Mouse (Mus musculus): ENCODE results near the gene 5830411N06Rik. TPM values are rescaled to one million over a fixed set of nuclear protein-coding genes. Genes with fewer than 3 reads are reported as not detected.

The 5830411N06Rik gene
- polyA plus RNA-seq, 1 experiment: not detected

DNA sequence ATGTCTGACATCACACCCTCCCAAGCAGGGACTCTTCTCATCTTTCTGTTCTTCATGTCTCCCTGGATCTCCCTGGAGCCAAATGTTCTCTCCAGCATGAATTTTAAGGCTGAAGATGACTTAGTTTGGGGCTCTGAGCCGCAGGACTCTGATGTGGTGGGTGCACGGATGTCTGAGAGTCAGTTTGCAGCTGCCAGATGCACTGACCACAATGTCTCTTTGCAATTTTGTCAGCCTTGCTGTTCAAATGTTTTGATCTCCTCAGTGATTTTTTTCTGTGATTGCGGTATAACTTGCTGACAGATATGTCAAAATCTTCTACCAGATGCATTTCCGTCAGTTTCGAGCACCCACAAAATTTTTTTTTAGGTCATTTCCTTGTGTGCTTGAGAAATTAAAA is 33.2 kb upstream of the 5830411N06Rik start:
- H3K36me3 ChIP-seq (ENCODE audit: control insufficient read depth, insufficient read depth): no peaks in the 10 kb centered on the region
- no peaks in the 10 kb centered on the region for H3K79me3 ChIP-seq (ENCODE audit: low read depth)
- no peak overlapping the region for H3ac ChIP-seq (ENCODE audit: control insufficient read depth, insufficient read length, low read depth)
- no peaks in the 10 kb centered on the region for H3K79me2 ChIP-seq (ENCODE audit: control insufficient read depth, insufficient read depth)
- H3K27me3 ChIP-seq (ENCODE audit: control insufficient read depth, insufficient read depth, insufficient read length): no peaks in the 10 kb centered on the region
- no peak overlapping the region for H3K4me3 ChIP-seq (ENCODE audit: insufficient read depth, poor library complexity, severe bottlenecking)
- no peak for TF ChIP-seq MYOG (IDR thresholded peaks at IDR 0.05; ENCODE audit: control insufficient read depth, extremely low read depth, insufficient read length)
- TF ChIP-seq MYOD1 (IDR thresholded peaks at IDR 0.05; ENCODE audit: control insufficient read depth, insufficient read length, low read depth): peak; percentile 95
- no peak for TF ChIP-seq USF1 (IDR thresholded peaks at IDR 0.05; ENCODE audit: low read depth)
- TF ChIP-seq CTCF (IDR thresholded peaks at IDR 0.05; ENCODE audit: control insufficient read depth, insufficient read depth, insufficient read length): no peak
- TF ChIP-seq CEBPB (IDR thresholded peaks at IDR 0.05; ENCODE audit: low read depth): no peak
- TF ChIP-seq MAX (IDR thresholded peaks at IDR 0.05): peak; percentile 23
- TF ChIP-seq FOSL1 (IDR thresholded peaks at IDR 0.05; ENCODE audit: insufficient read depth, low read length, poor library complexity, severe bottlenecking): peak; percentile 64

DNA sequence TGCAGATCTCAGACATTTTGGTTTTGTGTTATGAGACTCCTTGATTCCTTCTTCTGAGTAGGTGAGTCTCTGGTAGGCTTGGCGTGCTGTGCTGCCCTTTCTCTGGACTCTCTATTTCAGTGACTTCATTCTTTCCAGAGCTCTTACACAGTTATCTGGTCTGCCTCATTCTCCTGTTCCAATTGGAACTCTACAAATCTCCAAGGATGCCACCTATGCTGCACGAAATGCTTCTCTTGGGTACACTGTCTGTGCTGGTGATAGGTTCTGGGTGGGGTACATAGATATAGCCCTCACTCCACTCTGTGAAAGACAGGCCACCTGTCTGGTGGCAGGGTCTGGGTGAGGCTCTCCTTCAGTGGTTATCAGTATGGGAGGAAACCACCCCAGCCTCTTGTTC is 29.1 kb upstream of the 5830411N06Rik start, which contains the start of gene Cd163l1:
TSS of gene Cd163l1 (plus strand) at position 301 of the 400 bp plus-strand sequence.
- Histone ChIP-seq H3ac (ENCODE audit: control insufficient read depth, insufficient read length, low read depth) (no peak within 1 kb of the TSS), H3K27me3 (ENCODE audit: control insufficient read depth, insufficient read depth, insufficient read length) (no peaks in the 10 kb centered on the region), H3K79me2 (ENCODE audit: control insufficient read depth, insufficient read depth) (no peaks in the 10 kb centered on the region), H3K79me3 (ENCODE audit: low read depth) (no peaks in the 10 kb centered on the region), H3K4me3 (ENCODE audit: insufficient read depth, poor library complexity, severe bottlenecking) (no peak within 1 kb of the TSS), H3K36me3 (ENCODE audit: control insufficient read depth, insufficient read depth) (no peaks in the 10 kb centered on the region)
- TF ChIP-seq MYOD1 (IDR thresholded peaks at IDR 0.05; ENCODE audit: control insufficient read depth, insufficient read length, low read depth) (no peak), FOSL1 (IDR thresholded peaks at IDR 0.05; ENCODE audit: insufficient read depth, low read length, poor library complexity, severe bottlenecking) (no peak), MAX (IDR thresholded peaks at IDR 0.05) (no peak), CEBPB (IDR thresholded peaks at IDR 0.05; ENCODE audit: low read depth) (no peak), USF1 (IDR thresholded peaks at IDR 0.05; ENCODE audit: low read depth) (no peak), CTCF (IDR thresholded peaks at IDR 0.05; ENCODE audit: control insufficient read depth, insufficient read depth, insufficient read length) (no peak), MYOG (IDR thresholded peaks at IDR 0.05; ENCODE audit: control insufficient read depth, extremely low read depth, insufficient read length) (no peak)

DNA sequence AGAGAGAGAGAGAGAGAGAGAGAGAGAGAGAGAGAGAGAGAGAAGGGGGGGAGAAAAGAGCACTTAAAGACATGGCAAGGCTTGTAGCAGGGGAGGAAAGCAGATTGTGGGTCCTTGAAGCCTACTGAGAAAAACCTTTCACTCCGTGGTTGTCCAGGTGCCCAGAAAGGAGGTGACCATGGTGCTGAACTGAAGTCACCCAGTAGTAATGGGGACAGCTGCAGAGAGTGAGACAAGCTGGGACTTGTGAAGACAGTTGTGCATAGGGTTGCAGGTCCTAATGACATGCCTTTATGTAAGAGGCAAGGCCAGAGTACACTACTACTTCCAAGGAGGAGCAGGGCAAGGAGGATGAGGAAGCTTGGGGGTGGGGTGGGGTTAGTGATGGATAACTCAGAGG is 27.8 kb upstream of the 5830411N06Rik start:
- no peak for TF ChIP-seq MAX (IDR thresholded peaks at IDR 0.05)
- TF ChIP-seq FOSL1 (IDR thresholded peaks at IDR 0.05; ENCODE audit: insufficient read depth, low read length, poor library complexity, severe bottlenecking): no peak
- TF ChIP-seq MYOG (IDR thresholded peaks at IDR 0.05; ENCODE audit: control insufficient read depth, extremely low read depth, insufficient read length): no peak
- no peak for TF ChIP-seq CEBPB (IDR thresholded peaks at IDR 0.05; ENCODE audit: low read depth)
- TF ChIP-seq CTCF (IDR thresholded peaks at IDR 0.05; ENCODE audit: control insufficient read depth, insufficient read depth, insufficient read length): no peak
- TF ChIP-seq MYOD1 (IDR thresholded peaks at IDR 0.05; ENCODE audit: control insufficient read depth, insufficient read length, low read depth): no peak
- no peak for TF ChIP-seq USF1 (IDR thresholded peaks at IDR 0.05; ENCODE audit: low read depth)
- H3K79me3 ChIP-seq (ENCODE audit: low read depth): no peaks in the 10 kb centered on the region

DNA sequence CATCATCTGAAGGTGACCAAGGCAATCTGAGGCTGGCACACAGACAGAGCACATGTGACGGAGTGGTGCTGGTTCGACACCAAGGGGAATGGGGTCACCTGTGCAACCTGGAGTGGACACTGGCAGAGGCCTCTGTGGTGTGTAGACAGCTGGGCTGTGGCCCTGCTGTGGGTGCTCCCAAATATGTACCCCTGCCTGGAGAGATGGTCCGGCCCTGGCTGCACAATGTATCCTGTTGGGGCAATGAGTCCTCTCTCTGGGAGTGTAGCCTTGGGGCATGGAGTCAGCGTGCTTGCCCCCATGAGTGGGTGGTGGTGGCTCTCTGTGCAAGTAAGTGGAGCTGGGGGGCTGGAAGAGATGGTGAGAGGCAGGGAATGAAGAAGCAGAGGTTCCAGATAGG is 26.7 kb upstream of the 5830411N06Rik start:
- Histone ChIP-seq H3K79me3 (ENCODE audit: low read depth) (no peaks in the 10 kb centered on the region), H3ac (ENCODE audit: control insufficient read depth, insufficient read length, low read depth) (no peak overlapping the region), H3K79me2 (ENCODE audit: control insufficient read depth, insufficient read depth) (no peaks in the 10 kb centered on the region), H3K4me3 (ENCODE audit: insufficient read depth, poor library complexity, severe bottlenecking) (no peak overlapping the region), H3K36me3 (ENCODE audit: control insufficient read depth, insufficient read depth) (no peaks in the 10 kb centered on the region), H3K27me3 (ENCODE audit: control insufficient read depth, insufficient read depth, insufficient read length) (no peaks in the 10 kb centered on the region)
- TF ChIP-seq CTCF (IDR thresholded peaks at IDR 0.05; ENCODE audit: control insufficient read depth, insufficient read depth, insufficient read length) (no peak), CEBPB (IDR thresholded peaks at IDR 0.05; ENCODE audit: low read depth) (no peak), MYOD1 (IDR thresholded peaks at IDR 0.05; ENCODE audit: control insufficient read depth, insufficient read length, low read depth) (no peak), FOSL1 (IDR thresholded peaks at IDR 0.05; ENCODE audit: insufficient read depth, low read length, poor library complexity, severe bottlenecking) (no peak), MAX (IDR thresholded peaks at IDR 0.05) (no peak), MYOG (IDR thresholded peaks at IDR 0.05; ENCODE audit: control insufficient read depth, extremely low read depth, insufficient read length) (no peak), USF1 (IDR thresholded peaks at IDR 0.05; ENCODE audit: low read depth) (no peak)

More for the DNA sequence above, 27.8 kb upstream of the 5830411N06Rik start:
- Histone ChIP-seq H3ac (ENCODE audit: control insufficient read depth, insufficient read length, low read depth) (no peak overlapping the region), H3K79me2 (ENCODE audit: control insufficient read depth, insufficient read depth) (no peaks in the 10 kb centered on the region), H3K36me3 (ENCODE audit: control insufficient read depth, insufficient read depth) (no peaks in the 10 kb centered on the region), H3K4me3 (ENCODE audit: insufficient read depth, poor library complexity, severe bottlenecking) (no peak overlapping the region), H3K27me3 (ENCODE audit: control insufficient read depth, insufficient read depth, insufficient read length) (no peaks in the 10 kb centered on the region)

DNA sequence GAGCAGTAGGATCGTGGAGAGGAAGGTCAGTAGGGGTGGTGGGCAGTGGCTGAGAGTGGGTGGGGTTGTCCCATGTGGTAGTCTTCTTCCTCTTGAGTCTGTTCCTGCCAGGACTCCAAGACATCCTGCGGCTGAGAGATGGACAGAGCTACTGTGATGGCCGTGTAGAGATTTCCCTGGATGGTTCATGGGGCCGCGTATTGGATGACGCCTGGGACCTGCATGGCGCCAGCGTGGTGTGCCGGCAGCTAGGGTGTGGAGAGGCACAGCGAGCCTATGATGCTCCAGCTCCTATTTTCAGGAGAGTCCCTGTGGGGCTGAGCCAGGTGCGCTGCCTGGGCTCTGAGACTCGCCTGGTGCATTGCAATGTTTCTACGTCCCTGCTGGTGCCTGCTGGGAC is 22.9 kb upstream of the 5830411N06Rik start:
- TF ChIP-seq USF1 (IDR thresholded peaks at IDR 0.05; ENCODE audit: low read depth) (no peak), CTCF (IDR thresholded peaks at IDR 0.05; ENCODE audit: control insufficient read depth, insufficient read depth, insufficient read length) (no peak), MYOG (IDR thresholded peaks at IDR 0.05; ENCODE audit: control insufficient read depth, extremely low read depth, insufficient read length) (no peak), CEBPB (IDR thresholded peaks at IDR 0.05; ENCODE audit: low read depth) (no peak), MYOD1 (IDR thresholded peaks at IDR 0.05; ENCODE audit: control insufficient read depth, insufficient read length, low read depth) (no peak), FOSL1 (IDR thresholded peaks at IDR 0.05; ENCODE audit: insufficient read depth, low read length, poor library complexity, severe bottlenecking) (no peak), MAX (IDR thresholded peaks at IDR 0.05) (no peak)

More for the DNA sequence above, 22.9 kb upstream of the 5830411N06Rik start:
- Histone ChIP-seq H3ac (ENCODE audit: control insufficient read depth, insufficient read length, low read depth) (no peak overlapping the region), H3K27me3 (ENCODE audit: control insufficient read depth, insufficient read depth, insufficient read length) (no peaks in the 10 kb centered on the region), H3K4me3 (ENCODE audit: insufficient read depth, poor library complexity, severe bottlenecking) (no peak overlapping the region), H3K79me3 (ENCODE audit: low read depth) (no peaks in the 10 kb centered on the region), H3K36me3 (ENCODE audit: control insufficient read depth, insufficient read depth) (no peaks in the 10 kb centered on the region), H3K79me2 (ENCODE audit: control insufficient read depth, insufficient read depth) (no peaks in the 10 kb centered on the region)

Data from C2C12 (cell line).